Mouse (Mus musculus): ENCODE results near the gene Gjc1.

Gjc1 gene

GRCm38 (mm10) chr11:102773713-102774611, 45.5 kb downstream of the Gjc1 start:
- ATAC-seq (ENCODE audit: insufficient number of reproducible peaks, low FRiP score, low TSS enrichment) = peak; percentile 5; the same call in 1 of the 2 replicates

DNA sequence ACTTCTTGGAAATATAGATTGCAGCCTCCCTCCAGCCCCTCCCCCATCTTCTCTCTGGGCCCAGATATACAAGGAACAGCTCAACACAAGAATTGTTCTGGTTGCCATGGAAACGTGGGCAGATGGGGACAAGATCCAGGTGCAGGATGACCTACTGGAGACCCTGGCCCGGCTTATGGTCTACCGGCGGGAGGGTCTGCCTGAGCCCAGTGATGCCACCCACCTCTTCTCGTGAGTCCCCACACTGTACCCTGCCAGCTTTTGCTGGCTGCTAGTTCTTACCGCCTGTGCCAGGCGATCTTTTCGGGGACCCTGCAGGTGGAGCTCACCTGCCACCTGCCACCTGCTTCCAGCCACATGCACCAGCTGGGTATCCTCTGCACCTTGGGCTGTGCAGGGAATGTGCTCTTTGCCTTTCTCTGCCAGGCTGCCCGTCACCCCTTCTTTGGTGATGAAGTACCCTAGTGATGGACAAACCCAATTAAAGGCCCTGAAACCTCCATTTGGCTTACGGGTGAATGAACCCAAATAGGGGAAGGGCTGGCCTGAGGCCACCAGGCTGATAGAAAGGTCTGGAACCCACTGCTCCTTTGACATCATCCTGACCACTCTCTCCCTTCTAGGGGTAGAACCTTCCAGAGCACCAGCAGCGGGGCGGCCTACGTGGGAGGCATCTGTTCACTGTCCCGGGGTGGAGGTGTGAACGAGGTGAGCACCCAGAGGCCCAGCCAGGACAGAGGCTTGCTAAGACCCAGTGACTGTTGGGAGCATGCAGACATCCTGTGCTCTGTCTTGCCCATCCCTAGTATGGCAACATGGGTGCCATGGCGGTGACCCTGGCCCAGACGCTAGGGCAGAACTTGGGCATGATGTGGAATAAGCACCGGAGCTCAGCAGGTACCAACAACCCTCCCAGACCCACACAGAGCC, 46.5 kb downstream of the Gjc1 start:
- no peak for ATAC-seq (ENCODE audit: insufficient number of reproducible peaks, low FRiP score, low TSS enrichment)

DNA sequence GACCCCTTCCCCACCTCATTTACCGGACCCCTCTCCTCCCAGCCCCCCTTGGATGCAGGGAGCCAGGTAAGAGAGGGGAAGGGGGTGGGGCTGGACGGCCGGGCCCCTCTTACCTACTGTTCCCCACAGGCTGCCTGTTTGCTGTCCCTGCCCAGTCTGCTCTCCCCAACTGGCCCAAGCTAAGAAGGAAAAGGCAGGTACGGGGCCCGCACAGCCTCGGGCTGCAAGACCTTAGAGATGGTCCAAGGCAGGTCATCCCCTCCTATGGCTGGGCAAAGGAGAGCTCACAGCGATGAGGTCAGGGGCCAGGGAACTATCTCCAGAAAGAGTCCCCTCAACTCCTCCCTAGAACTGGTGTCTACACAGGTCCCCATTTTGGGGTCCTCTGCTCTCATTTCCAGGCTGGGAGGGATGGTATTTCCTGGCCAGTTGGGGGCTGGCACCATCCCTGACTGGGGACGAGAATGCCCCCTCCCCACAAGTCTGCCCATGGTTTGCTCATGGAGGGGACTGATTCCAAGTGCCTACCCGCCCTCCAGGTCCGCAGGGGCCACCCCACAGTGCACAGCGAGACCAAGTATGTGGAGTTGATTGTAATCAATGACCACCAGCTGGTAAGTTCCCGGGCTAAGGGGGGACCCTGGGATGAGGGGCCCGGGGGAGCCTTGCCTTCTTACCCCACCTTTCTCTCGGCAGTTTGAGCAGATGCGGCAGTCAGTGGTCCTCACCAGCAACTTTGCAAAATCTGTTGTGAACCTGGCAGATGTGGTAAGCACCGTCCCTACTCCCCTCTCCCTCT, 47.4 kb downstream of the Gjc1 start:
- no peak for ATAC-seq (ENCODE audit: insufficient number of reproducible peaks, low FRiP score, low TSS enrichment)

GRCm38 (mm10) chr11:102770662-102771435, 48.7 kb downstream of the Gjc1 start:
- ATAC-seq (ENCODE audit: insufficient number of reproducible peaks, low FRiP score, low TSS enrichment) = no peak

GRCm38 (mm10) chr11:102769993-102770661, 49.4 kb downstream of the Gjc1 start:
- ATAC-seq (ENCODE audit: insufficient number of reproducible peaks, low FRiP score, low TSS enrichment) = no peak

DNA sequence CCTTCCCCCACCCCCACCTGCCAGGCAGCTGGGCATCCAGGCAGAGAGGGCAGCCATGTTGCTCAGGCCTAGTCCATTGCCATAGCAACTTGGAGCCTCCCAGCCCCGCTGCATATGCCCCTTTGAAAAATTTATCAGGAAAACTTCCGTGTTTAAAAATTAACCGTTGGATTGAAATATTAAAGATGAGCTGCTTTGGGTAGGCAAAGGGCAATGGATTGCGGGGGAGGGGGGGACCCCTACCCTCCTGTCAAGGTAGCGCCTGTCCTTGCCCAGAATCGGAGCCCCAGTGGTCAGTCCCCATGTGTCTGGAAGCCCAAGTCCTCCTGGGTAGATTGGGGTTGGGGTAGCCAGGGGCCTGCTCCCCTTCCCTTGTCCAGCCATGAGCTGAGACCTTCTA, 50.4 kb downstream of the Gjc1 start:
- no peak for ATAC-seq (ENCODE audit: insufficient number of reproducible peaks, low FRiP score, low TSS enrichment)

DNA sequence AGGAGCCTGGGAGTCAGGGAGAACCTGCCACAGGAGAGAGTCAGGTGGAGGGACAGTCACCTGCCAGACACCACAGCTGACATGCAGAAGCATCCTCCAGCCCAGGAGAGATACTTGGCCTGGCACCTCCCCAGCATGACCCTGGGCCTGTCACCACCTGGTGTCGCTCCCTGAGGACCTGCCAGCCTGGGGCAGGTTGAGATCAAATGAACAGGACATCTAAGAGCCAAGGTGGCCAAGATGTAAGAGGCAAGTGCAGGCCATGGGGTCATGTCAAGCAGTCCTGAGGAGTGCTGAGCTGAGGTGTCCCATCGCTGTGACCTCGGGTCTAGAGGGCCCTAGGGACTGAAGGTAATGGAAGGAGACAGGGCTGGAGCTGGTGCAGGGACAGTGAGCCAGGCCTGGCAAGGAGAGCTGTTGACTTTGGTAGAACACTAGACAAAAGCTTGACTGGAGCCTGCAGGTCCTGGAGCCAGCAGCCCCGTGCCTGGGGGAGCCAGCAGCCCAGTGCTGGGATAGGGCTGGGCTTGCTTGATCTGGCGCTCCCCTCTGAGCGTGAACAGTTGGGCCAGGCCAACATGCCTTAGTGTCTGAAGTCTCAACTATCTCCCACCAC, 52.3 kb downstream of the Gjc1 start:
- ATAC-seq (ENCODE audit: insufficient number of reproducible peaks, low FRiP score, low TSS enrichment) = no peak

GRCm38 (mm10) chr11:102765416-102765815, 54.1 kb downstream of the Gjc1 start:
- ATAC-seq (ENCODE audit: insufficient number of reproducible peaks, low FRiP score, low TSS enrichment) = no peak

DNA sequence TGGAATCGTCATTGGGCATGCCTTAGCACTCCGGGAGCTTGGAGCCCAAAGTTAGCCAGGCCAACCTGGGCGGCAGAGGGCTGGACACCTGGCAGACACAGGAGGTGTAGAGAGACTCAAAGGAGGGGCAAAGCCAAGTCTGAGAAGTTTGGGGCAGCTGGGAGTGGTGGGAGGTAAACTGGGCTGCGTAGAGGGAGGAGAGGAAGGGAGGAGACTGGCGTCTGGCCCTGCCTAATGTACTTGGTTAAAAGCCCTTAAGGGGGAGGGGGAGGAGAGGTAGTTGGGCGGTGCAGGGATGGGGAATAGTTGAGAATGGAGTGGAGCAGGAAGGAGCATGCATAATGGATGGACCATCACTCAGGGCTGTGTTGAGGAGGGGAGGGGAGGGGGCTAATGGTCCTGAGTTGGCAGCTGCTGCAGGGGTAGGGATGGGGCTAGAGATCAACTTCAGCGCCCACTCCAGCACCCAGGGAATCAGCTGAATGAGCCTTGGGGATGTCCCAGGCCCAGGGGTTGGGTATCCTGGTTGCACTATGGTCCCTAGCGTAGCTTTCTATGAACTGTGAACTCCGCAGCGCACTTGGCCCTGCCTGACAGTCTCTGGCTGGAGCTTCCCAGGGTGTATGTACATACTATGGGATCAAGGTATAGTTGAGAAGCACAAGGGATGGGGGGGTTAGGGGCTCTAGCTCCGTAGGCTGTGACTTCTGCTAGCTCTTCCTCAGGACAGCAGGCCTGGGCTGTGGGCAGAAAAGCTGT, 56.3 kb downstream of the Gjc1 start:
- no peak for ATAC-seq (ENCODE audit: insufficient number of reproducible peaks, low FRiP score, low TSS enrichment)

DNA sequence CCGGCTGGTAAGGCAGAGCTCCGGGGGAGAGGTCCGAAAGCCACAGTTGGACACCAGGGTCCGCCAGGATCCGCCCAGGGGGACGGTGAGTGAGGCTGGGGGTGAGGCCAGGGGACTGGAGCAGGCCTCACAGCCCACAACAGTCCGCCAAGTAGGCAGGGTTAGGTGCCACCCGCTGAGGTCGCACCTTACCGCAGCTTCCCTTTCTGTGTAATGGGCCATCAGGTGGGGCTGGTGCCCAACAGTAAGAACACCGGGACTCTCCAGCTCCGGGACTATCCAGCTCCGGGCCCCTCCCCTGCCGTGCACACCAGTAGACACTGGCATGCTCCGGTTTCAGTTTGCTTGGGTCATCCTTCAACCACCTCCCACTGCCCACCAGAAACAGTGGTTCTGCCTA, 57.3 kb downstream of the Gjc1 start:
- peak; percentile 7; the same call in 1 of the 2 replicates for ATAC-seq (ENCODE audit: insufficient number of reproducible peaks, low FRiP score, low TSS enrichment)

- ATAC-seq (ENCODE audit: insufficient number of reproducible peaks, low FRiP score, low TSS enrichment) = peak; percentile 7; the same call in 1 of the 2 replicates
Measured at GRCm38 (mm10) chr11:102761309-102762210, 57.9 kb downstream of the Gjc1 start, which contains the start of gene Adam11. TSS of gene Adam11 (plus strand) at chr11:102761439.

DNA sequence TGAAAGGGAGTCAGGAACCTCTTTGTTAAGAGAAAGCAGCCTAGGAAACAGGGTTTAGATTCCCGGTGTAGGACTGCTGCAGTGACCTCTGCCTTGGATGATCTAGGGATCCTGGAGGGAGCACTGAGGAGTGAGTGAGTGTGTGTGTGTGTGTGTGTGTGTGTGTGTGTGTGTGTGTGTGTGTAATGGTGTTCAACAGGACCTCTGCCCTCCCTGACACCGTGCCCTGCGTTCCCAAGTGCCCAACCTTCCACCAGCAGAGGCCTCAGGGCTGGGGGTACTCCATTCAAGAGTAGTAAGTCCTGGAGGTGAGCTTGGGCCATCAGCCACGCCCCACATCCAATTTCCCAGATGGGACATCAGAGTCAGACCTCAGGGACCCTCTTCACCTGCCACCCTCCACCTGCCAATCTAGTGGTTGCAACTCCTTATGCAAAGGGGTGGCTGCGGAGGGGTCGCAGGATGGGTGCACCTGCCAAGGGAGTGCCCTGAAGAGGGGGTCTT, 58.6 kb downstream of the Gjc1 start:
- no peak for ATAC-seq (ENCODE audit: insufficient number of reproducible peaks, low FRiP score, low TSS enrichment)

GRCm38 (mm10) chr11:102758977-102759376, 60.5 kb downstream of the Gjc1 start:
- no peak for ATAC-seq (ENCODE audit: insufficient number of reproducible peaks, low FRiP score, low TSS enrichment)

GRCm38 (mm10) chr11:102755391-102755790, 64.1 kb downstream of the Gjc1 start:
- no peak for ATAC-seq (ENCODE audit: insufficient number of reproducible peaks, low FRiP score, low TSS enrichment)

- no peak for ATAC-seq (ENCODE audit: insufficient number of reproducible peaks, low FRiP score, low TSS enrichment)
Measured at GRCm38 (mm10) chr11:102754416-102754815, 65.1 kb downstream of the Gjc1 start.

GRCm38 (mm10) chr11:102753591-102754324, 65.7 kb downstream of the Gjc1 start:
- no peak for ATAC-seq (ENCODE audit: insufficient number of reproducible peaks, low FRiP score, low TSS enrichment)
